Mouse (Mus musculus): ENCODE results near the gene Rnls. TPM values are rescaled to one million over a fixed set of nuclear protein-coding genes. Genes with fewer than 3 reads are reported as not detected.

The Rnls gene
- polyA plus RNA-seq, 1 experiment, result 1.9 TPM

DNA sequence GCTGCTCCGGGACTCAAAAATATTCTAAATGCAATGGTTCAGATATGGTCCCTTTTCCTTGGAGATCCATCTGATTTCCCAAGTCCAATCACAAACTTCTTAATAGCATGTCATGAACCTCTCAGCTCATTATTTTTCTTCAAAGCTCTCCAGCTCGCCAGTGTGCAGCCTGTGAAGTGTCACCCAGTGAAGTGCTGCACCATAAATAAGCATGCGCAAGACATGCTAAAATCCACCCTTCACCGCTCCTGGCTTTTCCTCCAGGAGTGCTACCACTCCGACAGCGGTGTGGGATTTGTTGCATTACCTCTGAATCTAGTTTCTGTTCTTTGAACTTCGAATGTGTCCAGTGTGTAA lies 289.3 kb downstream of the Rnls start:
- 63% methylated on average over 7 of the region's 7 CpGs for WGBS
- Histone ChIP-seq H3K4me3 (replicated peaks; ENCODE audit: extremely low read depth, low read depth, low read length) (no peak overlapping the region), H3K4me1 (ENCODE audit: control insufficient read depth, insufficient read depth, low read length) (no peaks in the 10 kb centered on the region; the same call in 1 of the 2 replicates)
- no peak for DNase-seq
- TF ChIP-seq POLR2A (IDR thresholded peaks at IDR 0.05; ENCODE audit: borderline replicate concordance, extremely low read depth, low read depth, low read length) (no peak), CTCF (IDR thresholded peaks at IDR 0.05; ENCODE audit: insufficient read depth, low read length) (no peak)

- TF ChIP-seq POLR2A (IDR thresholded peaks at IDR 0.05; ENCODE audit: borderline replicate concordance, extremely low read depth, low read depth, low read length), result no peak
- no peak for TF ChIP-seq CTCF (IDR thresholded peaks at IDR 0.05; ENCODE audit: insufficient read depth, low read length)
- Histone ChIP-seq H3K4me3 (replicated peaks; ENCODE audit: extremely low read depth, low read depth, low read length) (no peak overlapping the region), H3K4me1 (ENCODE audit: control insufficient read depth, insufficient read depth, low read length) (no peaks in the 10 kb centered on the region; the same call in 1 of the 2 replicates)
- no peak for DNase-seq
- 55% methylated on average over 7 of the region's 7 CpGs for WGBS
Measured at GRCm38 (mm10) chr19:33102008-33102782, 289.9 kb downstream of the Rnls start.

- DNase-seq, result no peak
- no peaks in the 10 kb centered on the region; the same call in 1 of the 2 replicates for H3K4me1 ChIP-seq (ENCODE audit: control insufficient read depth, insufficient read depth, low read length)
- TF ChIP-seq CTCF (IDR thresholded peaks at IDR 0.05; ENCODE audit: insufficient read depth, low read length) (no peak), POLR2A (IDR thresholded peaks at IDR 0.05; ENCODE audit: borderline replicate concordance, extremely low read depth, low read depth, low read length) (no peak)
- H3K4me3 ChIP-seq (replicated peaks; ENCODE audit: extremely low read depth, low read depth, low read length), result no peak overlapping the region
- WGBS, result 54% methylated on average over 13 of the region's 13 CpGs
Measured at GRCm38 (mm10) chr19:33101093-33102007, 290.7 kb downstream of the Rnls start.

GRCm38 (mm10) chr19:33100598-33100997 lies 291.5 kb downstream of the Rnls start:
- WGBS, result 59% methylated on average over 3 of the region's 3 CpGs
- no peak overlapping the region for H3K4me3 ChIP-seq (replicated peaks; ENCODE audit: extremely low read depth, low read depth, low read length)
- DNase-seq, result no peak
- H3K4me1 ChIP-seq (ENCODE audit: control insufficient read depth, insufficient read depth, low read length), result no peaks in the 10 kb centered on the region; the same call in 1 of the 2 replicates
- TF ChIP-seq POLR2A (IDR thresholded peaks at IDR 0.05; ENCODE audit: borderline replicate concordance, extremely low read depth, low read depth, low read length) (no peak), CTCF (IDR thresholded peaks at IDR 0.05; ENCODE audit: insufficient read depth, low read length) (no peak)

DNA sequence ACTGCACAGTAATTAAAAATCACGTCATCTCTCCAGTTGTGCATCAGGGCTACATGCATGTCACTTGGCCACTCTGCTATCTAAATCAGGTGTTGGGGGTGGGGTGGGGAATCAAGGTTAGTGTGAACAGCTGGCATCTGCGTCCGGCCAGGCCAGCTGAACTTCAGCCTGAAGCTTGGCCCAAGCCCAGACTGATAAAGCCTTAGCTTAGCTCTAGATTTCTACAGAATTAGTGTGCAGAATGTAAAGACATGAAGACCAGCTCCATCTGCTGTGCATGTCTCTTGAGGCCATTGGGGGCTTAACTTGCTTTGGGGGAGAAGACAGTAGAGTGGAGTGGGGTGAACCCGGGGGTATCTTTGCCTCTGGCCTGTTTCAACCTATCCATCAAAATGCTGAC lies 292.1 kb downstream of the Rnls start:
- H3K4me3 ChIP-seq (replicated peaks; ENCODE audit: extremely low read depth, low read depth, low read length), result no peak overlapping the region
- no peak for DNase-seq
- no peaks in the 10 kb centered on the region; the same call in 1 of the 2 replicates for H3K4me1 ChIP-seq (ENCODE audit: control insufficient read depth, insufficient read depth, low read length)
- 56% methylated on average over 4 of the region's 4 CpGs for WGBS
- TF ChIP-seq CTCF (IDR thresholded peaks at IDR 0.05; ENCODE audit: insufficient read depth, low read length), result no peak
- TF ChIP-seq POLR2A (IDR thresholded peaks at IDR 0.05; ENCODE audit: borderline replicate concordance, extremely low read depth, low read depth, low read length), result no peak

GRCm38 (mm10) chr19:33099201-33099788 lies 292.8 kb downstream of the Rnls start:
- DNase-seq, result no peak
- Histone ChIP-seq H3K4me3 (replicated peaks; ENCODE audit: extremely low read depth, low read depth, low read length) (no peak overlapping the region), H3K4me1 (ENCODE audit: control insufficient read depth, insufficient read depth, low read length) (no peaks in the 10 kb centered on the region; the same call in 1 of the 2 replicates)
- TF ChIP-seq CTCF (IDR thresholded peaks at IDR 0.05; ENCODE audit: insufficient read depth, low read length), result no peak
- TF ChIP-seq POLR2A (IDR thresholded peaks at IDR 0.05; ENCODE audit: borderline replicate concordance, extremely low read depth, low read depth, low read length), result no peak
- 78% methylated on average over 9 of the region's 9 CpGs for WGBS

- DNase-seq, result no peak
- Histone ChIP-seq H3K4me1 (ENCODE audit: control insufficient read depth, insufficient read depth, low read length) (no peaks in the 10 kb centered on the region; the same call in 1 of the 2 replicates), H3K4me3 (replicated peaks; ENCODE audit: extremely low read depth, low read depth, low read length) (no peak overlapping the region)
- no peak for TF ChIP-seq POLR2A (IDR thresholded peaks at IDR 0.05; ENCODE audit: borderline replicate concordance, extremely low read depth, low read depth, low read length)
- no peak for TF ChIP-seq CTCF (IDR thresholded peaks at IDR 0.05; ENCODE audit: insufficient read depth, low read length)
- 49% methylated on average over 3 of the region's 3 CpGs for WGBS
Measured at GRCm38 (mm10) chr19:33097691-33098090, 294.4 kb downstream of the Rnls start.

DNA sequence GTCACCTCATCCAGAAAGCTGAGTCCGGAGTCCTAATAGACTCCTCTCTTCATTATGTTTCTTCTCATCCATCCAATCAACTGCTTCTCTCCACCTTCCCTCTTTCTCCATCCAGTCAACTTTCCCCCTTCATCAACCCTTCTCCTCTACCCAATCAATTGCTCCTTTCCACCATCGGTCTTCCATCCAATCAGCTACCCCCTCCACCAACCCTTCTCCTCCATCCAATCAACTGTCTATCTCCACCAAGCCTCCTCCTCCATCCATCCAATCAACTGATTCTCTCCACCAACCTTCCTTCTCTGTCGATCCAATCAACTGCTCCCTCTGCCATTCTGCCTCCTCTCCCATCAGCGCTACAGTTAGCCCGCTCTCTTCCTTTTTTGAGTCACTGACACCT lies 295.5 kb downstream of the Rnls start:
- WGBS, result 95% methylated on average over 5 of the region's 5 CpGs
- Histone ChIP-seq H3K4me1 (ENCODE audit: control insufficient read depth, insufficient read depth, low read length) (no peaks in the 10 kb centered on the region; the same call in 1 of the 2 replicates), H3K4me3 (replicated peaks; ENCODE audit: extremely low read depth, low read depth, low read length) (no peak overlapping the region)
- TF ChIP-seq CTCF (IDR thresholded peaks at IDR 0.05; ENCODE audit: insufficient read depth, low read length) (no peak), POLR2A (IDR thresholded peaks at IDR 0.05; ENCODE audit: borderline replicate concordance, extremely low read depth, low read depth, low read length) (no peak)
- no peak for DNase-seq

DNA sequence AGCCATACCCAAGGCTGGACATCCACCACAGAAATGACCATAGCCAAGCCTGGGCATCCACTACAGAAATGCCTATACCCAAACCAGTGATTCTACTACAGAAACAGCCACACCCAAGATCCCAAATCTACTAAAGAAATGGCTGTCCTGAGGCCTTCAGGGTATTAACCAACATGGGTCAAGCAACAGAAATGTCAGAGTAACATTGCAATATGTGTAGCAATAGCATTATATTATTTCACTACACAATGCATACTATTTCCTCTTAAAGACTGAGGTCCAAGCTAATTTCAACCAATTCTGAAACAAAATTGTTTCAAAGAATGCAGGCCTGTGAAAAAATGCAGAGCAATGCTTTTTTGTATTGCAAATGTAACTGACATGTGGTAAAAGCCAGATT lies 299.5 kb downstream of the Rnls start:
- no peaks in the 10 kb centered on the region for H3K4me1 ChIP-seq (ENCODE audit: control insufficient read depth, insufficient read depth, low read length)
- no peak for DNase-seq
- TF ChIP-seq CTCF (IDR thresholded peaks at IDR 0.05; ENCODE audit: insufficient read depth, low read length) (no peak), POLR2A (IDR thresholded peaks at IDR 0.05; ENCODE audit: borderline replicate concordance, extremely low read depth, low read depth, low read length) (no peak)
- H3K4me3 ChIP-seq (replicated peaks; ENCODE audit: extremely low read depth, low read depth, low read length), result no peak overlapping the region

All from lung, adult 2 months (tissue).